Mouse (Mus musculus): ENCODE results near the gene Pkd1l2. TPM values are rescaled to one million over a fixed set of nuclear protein-coding genes. Genes with fewer than 3 reads are reported as not detected.

The Pkd1l2 gene
- polyA plus RNA-seq, 1 experiment from 2014 or later: not detected

GRCm38 (mm10) chr8:117017006-117017405, 65.2 kb downstream of the Pkd1l2 start:
- H3K4me3 ChIP-seq (replicated peaks; ENCODE audit: low read depth, low read length): no peak overlapping the region
- H3K27me3 ChIP-seq (ENCODE audit: insufficient read depth, low read length): no peaks in the 10 kb centered on the region
- WGBS: 62% methylated on average over 8 of the region's 8 CpGs
- H3K36me3 ChIP-seq (ENCODE audit: insufficient read depth, low read length): no peaks in the 10 kb centered on the region
- no peak overlapping the region for H3K9ac ChIP-seq (ENCODE audit: low read depth, low read length)
- no peak overlapping the region for H3K27ac ChIP-seq
- ATAC-seq (replicated peaks; ENCODE audit: low FRiP score, low read depth) (no peak), DNase-seq (ENCODE audit: low spot score) (no peak)
- H3K4me2 ChIP-seq (ENCODE audit: low read length): no peak overlapping the region
- H3K9me3 ChIP-seq (replicated peaks; ENCODE audit: low read length): no peaks in the 10 kb centered on the region
- TF ChIP-seq CTCF (IDR thresholded peaks at IDR 0.05; ENCODE audit: low read depth): no peak
- no peaks in the 10 kb centered on the region for H3K4me1 ChIP-seq (replicated peaks; ENCODE audit: insufficient read depth, low read length)

- Histone ChIP-seq H3K27me3 (ENCODE audit: insufficient read depth, low read length) (no peaks in the 10 kb centered on the region), H3K27ac (no peak overlapping the region), H3K9me3 (replicated peaks; ENCODE audit: low read length) (no peaks in the 10 kb centered on the region), H3K36me3 (ENCODE audit: insufficient read depth, low read length) (no peaks in the 10 kb centered on the region), H3K9ac (ENCODE audit: low read depth, low read length) (no peak overlapping the region), H3K4me3 (replicated peaks; ENCODE audit: low read depth, low read length) (no peak overlapping the region), H3K4me1 (replicated peaks; ENCODE audit: insufficient read depth, low read length) (no peaks in the 10 kb centered on the region), H3K4me2 (ENCODE audit: low read length) (no peak overlapping the region)
- WGBS: 58% methylated on average over 4 of the region's 4 CpGs
- no peak for ATAC-seq (replicated peaks; ENCODE audit: low FRiP score, low read depth)
- DNase-seq (ENCODE audit: low spot score): no peak
- no peak for TF ChIP-seq CTCF (IDR thresholded peaks at IDR 0.05; ENCODE audit: low read depth)
These were observed 66.6 kb downstream of the Pkd1l2 start for GRCm38 (mm10) chr8:117015670-117016069.

GRCm38 (mm10) chr8:117011366-117011765, 70.9 kb downstream of the Pkd1l2 start:
- no peak overlapping the region for H3K4me2 ChIP-seq (ENCODE audit: low read length)
- H3K4me1 ChIP-seq (replicated peaks; ENCODE audit: insufficient read depth, low read length): no peaks in the 10 kb centered on the region
- no peak overlapping the region for H3K27ac ChIP-seq
- no peaks in the 10 kb centered on the region for H3K36me3 ChIP-seq (ENCODE audit: insufficient read depth, low read length)
- no peak for DNase-seq (ENCODE audit: low spot score)
- TF ChIP-seq CTCF (IDR thresholded peaks at IDR 0.05; ENCODE audit: low read depth): no peak
- ATAC-seq (replicated peaks; ENCODE audit: low FRiP score, low read depth): no peak
- no peaks in the 10 kb centered on the region for H3K27me3 ChIP-seq (ENCODE audit: insufficient read depth, low read length)
- no peaks in the 10 kb centered on the region for H3K9me3 ChIP-seq (replicated peaks; ENCODE audit: low read length)
- no peak overlapping the region for H3K9ac ChIP-seq (ENCODE audit: low read depth, low read length)
- 75% methylated on average over 9 of the region's 9 CpGs for WGBS
- H3K4me3 ChIP-seq (replicated peaks; ENCODE audit: low read depth, low read length): no peak overlapping the region

GRCm38 (mm10) chr8:116994016-116994716, 88.1 kb downstream of the Pkd1l2 start:
- 61% methylated on average over 11 of the region's 11 CpGs for WGBS
- no peaks in the 10 kb centered on the region for H3K27me3 ChIP-seq (ENCODE audit: insufficient read depth, low read length)
- ATAC-seq (replicated peaks; ENCODE audit: low FRiP score, low read depth) (no peak), DNase-seq (ENCODE audit: low spot score) (no peak)
- H3K36me3 ChIP-seq (ENCODE audit: insufficient read depth, low read length): no peaks in the 10 kb centered on the region
- peak overlapping the region; percentile 71; the same call in 1 of the 2 replicates for H3K4me3 ChIP-seq (replicated peaks; ENCODE audit: low read depth, low read length)
- no peak for TF ChIP-seq CTCF (IDR thresholded peaks at IDR 0.05; ENCODE audit: low read depth)
- H3K9ac ChIP-seq (ENCODE audit: low read depth, low read length): peak overlapping the region; percentile 38; the same call in 1 of the 2 replicates
- no peaks in the 10 kb centered on the region for H3K9me3 ChIP-seq (replicated peaks; ENCODE audit: low read length)
- 0 out of 2 replicates have a peak, but pooled peaks cover 8% of the 10 kb centered on the region for H3K4me1 ChIP-seq (replicated peaks; ENCODE audit: insufficient read depth, low read length)
- peak overlapping the region; percentile 91 for H3K4me2 ChIP-seq (ENCODE audit: low read length)
- no peak overlapping the region for H3K27ac ChIP-seq

GRCm38 (mm10) chr8:116993095-116993867, 89.0 kb downstream of the Pkd1l2 start, which contains the start of gene Gcsh:
Gene Gcsh, minus strand, starts transcription at chr8:116993537.
- ATAC-seq (replicated peaks; ENCODE audit: low FRiP score, low read depth): peak; percentile 99
- H3K9ac ChIP-seq (ENCODE audit: low read depth, low read length): peak within 1 kb of the TSS; percentile 73
- peak within 1 kb of the TSS; percentile 71 for H3K4me3 ChIP-seq (replicated peaks; ENCODE audit: low read depth, low read length)
- H3K4me2 ChIP-seq (ENCODE audit: low read length): peak within 1 kb of the TSS; percentile 91
- 0 out of 2 replicates have a peak, but pooled peaks cover 6% of the 10 kb centered on the region for H3K36me3 ChIP-seq (ENCODE audit: insufficient read depth, low read length)
- no peaks in the 10 kb centered on the region for H3K27me3 ChIP-seq (ENCODE audit: insufficient read depth, low read length)
- peak; percentile 99 for DNase-seq (ENCODE audit: low spot score)
- no peak for TF ChIP-seq CTCF (IDR thresholded peaks at IDR 0.05; ENCODE audit: low read depth)
- H3K9me3 ChIP-seq (replicated peaks; ENCODE audit: low read length): no peaks in the 10 kb centered on the region
- peak within 1 kb of the TSS; percentile 87 for H3K27ac ChIP-seq
- WGBS: under 1% methylated on average over 56 of the region's 56 CpGs
- H3K4me1 ChIP-seq (replicated peaks; ENCODE audit: insufficient read depth, low read length): 0 out of 2 replicates have a peak, but pooled peaks cover 8% of the 10 kb centered on the region

GRCm38 (mm10) chr8:116992176-116992971, 89.9 kb downstream of the Pkd1l2 start:
- Histone ChIP-seq H3K27ac (peak overlapping the region; percentile 87), H3K4me1 (replicated peaks; ENCODE audit: insufficient read depth, low read length) (0 out of 2 replicates have a peak, but pooled peaks cover 8% of the 10 kb centered on the region), H3K4me2 (ENCODE audit: low read length) (peak overlapping the region; percentile 91), H3K27me3 (ENCODE audit: insufficient read depth, low read length) (no peaks in the 10 kb centered on the region), H3K36me3 (ENCODE audit: insufficient read depth, low read length) (0 out of 2 replicates have a peak, but pooled peaks cover 6% of the 10 kb centered on the region), H3K9me3 (replicated peaks; ENCODE audit: low read length) (no peaks in the 10 kb centered on the region), H3K9ac (ENCODE audit: low read depth, low read length) (peak overlapping the region; percentile 73), H3K4me3 (replicated peaks; ENCODE audit: low read depth, low read length) (peak overlapping the region; percentile 71)
- DNase-seq (ENCODE audit: low spot score): peak; percentile 51
- WGBS: 6% methylated on average over 23 of the region's 23 CpGs
- no peak for ATAC-seq (replicated peaks; ENCODE audit: low FRiP score, low read depth)
- no peak for TF ChIP-seq CTCF (IDR thresholded peaks at IDR 0.05; ENCODE audit: low read depth)
